Mouse (Mus musculus) CD4-positive, CD25-positive, alpha-beta regulatory T cell, adult 2 months (primary cell): Measurements from ENCODE around the gene 1520401A03Rik.

Experiments
- DNase-seq: peaks from one replicate; pipeline ENCODE4 v3.0.0-alpha.2; 2012; ENCODE audit warnings: low read depth, low spot score

Gene 1520401A03Rik

DNA sequence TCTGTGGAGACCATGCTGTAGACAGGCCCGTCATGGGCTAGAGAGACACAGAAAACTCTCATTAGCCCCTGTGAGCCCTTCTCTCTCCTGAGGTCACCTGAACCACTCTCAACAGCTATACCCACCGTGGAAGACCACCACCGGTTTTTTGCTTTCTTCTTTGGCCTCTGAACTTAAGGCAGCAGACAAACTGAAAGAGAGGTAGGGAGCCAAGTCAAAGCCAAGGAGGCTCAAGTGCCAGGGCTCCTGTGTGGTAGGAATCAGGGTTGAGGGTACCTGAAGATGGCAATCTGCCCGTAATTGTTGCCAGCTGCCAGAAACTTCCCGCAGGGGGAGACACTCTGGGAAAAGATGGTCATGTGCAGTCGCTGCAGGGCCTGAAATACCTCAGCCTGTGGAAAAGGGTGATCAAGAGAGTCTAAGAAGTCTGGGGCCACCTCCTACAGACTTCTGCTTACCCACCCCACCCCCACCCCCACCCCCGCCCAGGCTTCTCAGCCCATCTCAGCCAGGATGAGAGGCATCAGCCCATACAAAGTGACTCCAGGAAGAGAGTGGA is 52.0 kb downstream of the 1520401A03Rik start:
- DNase-seq, result no peak

- no peak for DNase-seq
Observed at GRCm38 (mm10) chr17:23665511-23665910, 57.1 kb downstream of the 1520401A03Rik start.

GRCm38 (mm10) chr17:23664556-23665021 is 58.0 kb downstream of the 1520401A03Rik start:
- peak; percentile 67 for DNase-seq

- DNase-seq, result peak; percentile 59
Observed at GRCm38 (mm10) chr17:23661526-23661925, 61.1 kb downstream of the 1520401A03Rik start.

GRCm38 (mm10) chr17:23660876-23661200 is 61.7 kb downstream of the 1520401A03Rik start:
- no peak for DNase-seq

DNA sequence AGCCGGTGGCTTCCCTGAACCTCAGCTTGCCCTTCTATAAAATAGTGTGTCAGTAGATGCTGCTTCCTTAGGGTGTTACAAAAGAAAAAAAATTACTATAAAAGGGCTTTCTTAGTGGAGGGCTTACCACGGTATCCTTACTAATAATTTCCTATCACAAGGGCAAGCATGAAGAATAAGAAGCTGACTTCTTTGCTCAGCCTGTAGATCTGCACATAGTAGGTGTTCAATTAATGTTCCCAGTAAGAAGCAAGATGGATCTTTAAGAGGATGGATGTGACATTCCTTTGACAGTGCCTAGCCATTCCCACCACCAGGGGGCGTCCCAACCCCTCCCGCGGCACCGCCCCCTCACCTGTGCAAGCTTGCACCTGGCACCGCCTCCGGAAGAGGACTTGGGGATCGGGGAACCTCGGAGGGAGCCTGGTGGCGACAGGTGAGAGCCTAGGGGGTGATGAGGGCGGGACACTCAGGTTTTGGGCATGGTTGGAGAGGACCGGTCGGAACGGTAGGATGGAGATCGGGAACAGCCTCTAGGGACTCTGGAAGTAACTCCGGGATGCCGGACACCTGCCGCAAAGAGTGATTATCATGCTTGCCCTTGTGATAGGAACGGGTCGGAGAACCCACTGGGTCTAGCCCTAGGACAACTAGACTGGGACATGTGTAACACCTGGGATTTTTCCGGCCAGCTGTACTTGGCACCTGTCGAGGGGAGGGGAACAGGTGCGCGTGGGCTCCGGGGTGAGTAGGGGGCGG is 62.3 kb downstream of the 1520401A03Rik start, which contains the start of gene Bicdl2:
Bicdl2 (plus strand) TSS at position 390 of the 759 bp plus-strand sequence.
- DNase-seq, result peak; percentile 76

- no peak for DNase-seq
Observed at GRCm38 (mm10) chr17:23658450-23658849, 64.1 kb downstream of the 1520401A03Rik start.
